Mouse (Mus musculus) thymus, adult 2 months (tissue): Measurements from ENCODE around the gene Gm20388.

Experiments used
- CTCF ChIP-seq: fragments of 200-500 bp; IDR thresholded peaks from 2 replicates; pipeline ENCODE4 v1.5.1; 2012; ENCODE audit warnings: mild to moderate bottlenecking, control low read depth, low read length, moderate library complexity, borderline replicate concordance; ENCODE audit not compliant: control insufficient read depth, poor library complexity, insufficient read depth; ENCODE audit errors: extremely low read depth
- POLR2A ChIP-seq: fragments of 200-500 bp; IDR thresholded peaks from 2 replicates; pipeline ENCODE4 v1.6.1; 2012; ENCODE audit warnings: mild to moderate bottlenecking, low read length, control low read depth, moderate library complexity; ENCODE audit not compliant: control insufficient read depth, poor library complexity, insufficient read depth; ENCODE audit errors: extremely low read depth

- TF ChIP-seq POLR2A (no peak), CTCF (no peak)
Measured at GRCm38 (mm10) chr8:120509136-120510034, 598.7 kb downstream of the Gm20388 start.
